Mouse (Mus musculus): Measurements from ENCODE around the gene Gm10260. TPM values are rescaled to one million over a fixed set of nuclear protein-coding genes. Genes with fewer than 3 reads are reported as not detected.

Gene Gm10260
- total and polyA plus RNA-seq, 2 experiments from 2014 or later: 3.3 to 531 TPM

DNA sequence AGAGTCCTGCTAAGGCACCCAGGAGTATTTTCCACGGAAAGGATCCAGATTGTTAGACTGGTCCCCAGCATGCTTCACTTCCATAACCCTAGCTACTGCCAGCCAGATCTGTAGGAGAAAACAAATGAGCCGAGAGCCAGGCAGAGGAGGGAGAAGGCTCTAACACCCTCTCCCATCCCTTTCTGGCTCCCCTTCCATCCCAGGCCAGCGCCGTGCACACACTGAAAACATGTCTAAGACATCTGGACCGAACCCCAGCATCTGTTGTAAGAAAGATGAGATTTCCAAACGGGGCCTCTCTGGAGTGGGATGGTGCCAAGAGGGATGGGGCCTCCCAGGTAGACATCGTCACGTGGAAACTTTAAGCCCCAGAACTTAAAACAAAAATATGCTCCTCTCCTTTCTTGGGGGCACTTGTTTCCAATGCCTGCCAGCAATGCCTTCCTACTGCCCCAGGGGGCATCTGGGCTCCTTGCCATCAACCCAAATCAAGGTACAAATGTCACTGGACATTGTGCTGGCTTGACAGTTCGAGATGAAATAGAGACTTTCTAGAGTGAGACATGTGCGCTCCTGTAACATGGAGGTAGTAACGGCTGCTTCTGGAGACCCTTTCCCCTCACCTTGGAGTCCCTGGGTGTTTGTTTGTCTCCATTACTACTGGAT is 35.1 kb downstream of the Gm10260 start:
- Histone ChIP-seq H3K27me3 (ENCODE audit: control insufficient read depth, insufficient read depth, low read length) (no peaks in the 10 kb centered on the region), H3K4me1 (ENCODE audit: control insufficient read depth, insufficient read depth) (no peaks in the 10 kb centered on the region), H3K4me3 (ENCODE audit: low read depth, low read length) (no peak overlapping the region), H3K36me3 (replicated peaks; ENCODE audit: control insufficient read depth, insufficient read depth, low read length) (no peaks in the 10 kb centered on the region), H3K9me3 (replicated peaks; ENCODE audit: control insufficient read depth, low read length) (no peaks in the 10 kb centered on the region), H3K9ac (replicated peaks; ENCODE audit: low read depth, low read length) (no peak overlapping the region), H3K4me2 (ENCODE audit: low read depth, low read length) (no peak overlapping the region), H3K27ac (ENCODE audit: low read depth) (no peak overlapping the region)
- no peak for ATAC-seq (ENCODE audit: insufficient read depth, low read depth)
- WGBS: 70% methylated on average over 11 of the region's 11 CpGs
- DNase-seq (ENCODE audit: low spot score): no peak
- no peak for TF ChIP-seq EP300 (IDR thresholded peaks at IDR 0.05; ENCODE audit: low read depth)
- TF ChIP-seq CTCF (IDR thresholded peaks at IDR 0.05; ENCODE audit: low read depth): no peak

DNA sequence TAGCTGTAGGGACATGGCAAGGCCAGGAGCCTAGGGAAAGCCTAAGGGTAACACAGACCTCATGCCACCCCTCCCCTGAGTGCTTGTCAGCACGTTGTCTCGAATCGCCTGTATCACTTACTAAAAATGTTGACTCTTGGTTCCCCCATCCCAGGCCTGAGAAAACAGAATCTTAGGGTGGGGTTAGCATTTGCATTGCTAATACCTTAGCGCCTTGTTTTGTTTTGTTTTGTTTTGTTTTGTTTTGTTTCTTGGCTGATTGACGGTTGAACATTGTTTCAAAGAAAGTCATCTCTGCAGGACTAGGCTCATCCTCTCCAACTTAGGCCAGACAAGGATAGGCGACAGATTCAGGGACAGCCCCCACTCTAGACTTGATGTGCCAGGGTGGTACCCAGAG is 35.9 kb downstream of the Gm10260 start:
- Histone ChIP-seq H3K4me2 (ENCODE audit: low read depth, low read length) (no peak overlapping the region), H3K27ac (ENCODE audit: low read depth) (no peak overlapping the region), H3K4me3 (ENCODE audit: low read depth, low read length) (no peak overlapping the region), H3K9me3 (replicated peaks; ENCODE audit: control insufficient read depth, low read length) (no peaks in the 10 kb centered on the region), H3K9ac (replicated peaks; ENCODE audit: low read depth, low read length) (no peak overlapping the region), H3K27me3 (ENCODE audit: control insufficient read depth, insufficient read depth, low read length) (no peaks in the 10 kb centered on the region), H3K36me3 (replicated peaks; ENCODE audit: control insufficient read depth, insufficient read depth, low read length) (no peaks in the 10 kb centered on the region), H3K4me1 (ENCODE audit: control insufficient read depth, insufficient read depth) (no peaks in the 10 kb centered on the region)
- TF ChIP-seq EP300 (IDR thresholded peaks at IDR 0.05; ENCODE audit: low read depth): no peak
- no peak for TF ChIP-seq CTCF (IDR thresholded peaks at IDR 0.05; ENCODE audit: low read depth)
- WGBS: 65% methylated on average over 6 of the region's 6 CpGs
- ATAC-seq (ENCODE audit: insufficient read depth, low read depth): no peak
- no peak for DNase-seq (ENCODE audit: low spot score)

GRCm38 (mm10) chr13:97712506-97713275 is 47.7 kb downstream of the Gm10260 start:
- H3K9ac ChIP-seq (replicated peaks; ENCODE audit: low read depth, low read length): no peak overlapping the region
- H3K36me3 ChIP-seq (replicated peaks; ENCODE audit: control insufficient read depth, insufficient read depth, low read length): no peaks in the 10 kb centered on the region
- TF ChIP-seq CTCF (IDR thresholded peaks at IDR 0.05; ENCODE audit: low read depth): no peak
- TF ChIP-seq EP300 (IDR thresholded peaks at IDR 0.05; ENCODE audit: low read depth): no peak
- H3K9me3 ChIP-seq (replicated peaks; ENCODE audit: control insufficient read depth, low read length): no peaks in the 10 kb centered on the region
- no peaks in the 10 kb centered on the region for H3K27me3 ChIP-seq (ENCODE audit: control insufficient read depth, insufficient read depth, low read length)
- DNase-seq (ENCODE audit: low spot score): no peak
- H3K4me1 ChIP-seq (ENCODE audit: control insufficient read depth, insufficient read depth): peaks cover 5% of the 10 kb centered on the region; the same call in 1 of the 2 replicates
- no peak overlapping the region for H3K4me2 ChIP-seq (ENCODE audit: low read depth, low read length)
- no peak overlapping the region for H3K27ac ChIP-seq (ENCODE audit: low read depth)
- ATAC-seq (ENCODE audit: insufficient read depth, low read depth): no peak
- no peak overlapping the region for H3K4me3 ChIP-seq (ENCODE audit: low read depth, low read length)
- 75% methylated on average over 8 of the region's 8 CpGs for WGBS

- TF ChIP-seq CTCF (IDR thresholded peaks at IDR 0.05; ENCODE audit: low read depth) (no peak), EP300 (IDR thresholded peaks at IDR 0.05; ENCODE audit: low read depth) (no peak)
- H3K4me1 ChIP-seq (ENCODE audit: control insufficient read depth, insufficient read depth): peaks cover 5% of the 10 kb centered on the region; the same call in 1 of the 2 replicates
- DNase-seq (ENCODE audit: low spot score) (no peak), ATAC-seq (ENCODE audit: insufficient read depth, low read depth) (no peak)
- 70% methylated on average over 2 of the region's 2 CpGs for WGBS
- no peaks in the 10 kb centered on the region for H3K9me3 ChIP-seq (replicated peaks; ENCODE audit: control insufficient read depth, low read length)
- H3K36me3 ChIP-seq (replicated peaks; ENCODE audit: control insufficient read depth, insufficient read depth, low read length): no peaks in the 10 kb centered on the region
- H3K4me3 ChIP-seq (ENCODE audit: low read depth, low read length): no peak overlapping the region
- no peak overlapping the region for H3K4me2 ChIP-seq (ENCODE audit: low read depth, low read length)
- no peak overlapping the region for H3K9ac ChIP-seq (replicated peaks; ENCODE audit: low read depth, low read length)
- H3K27ac ChIP-seq (ENCODE audit: low read depth): no peak overlapping the region
- no peaks in the 10 kb centered on the region for H3K27me3 ChIP-seq (ENCODE audit: control insufficient read depth, insufficient read depth, low read length)
These were observed 48.9 kb downstream of the Gm10260 start for GRCm38 (mm10) chr13:97711510-97711909.
